Mouse (Mus musculus): ENCODE measurements around the gene Chn2.
"Not testable (repeated sequence)": the region's sequence is repeated elsewhere in the genome, so short reads cannot be mapped to it uniquely, and the experiment has no call there.

Gene Chn2

DNA sequence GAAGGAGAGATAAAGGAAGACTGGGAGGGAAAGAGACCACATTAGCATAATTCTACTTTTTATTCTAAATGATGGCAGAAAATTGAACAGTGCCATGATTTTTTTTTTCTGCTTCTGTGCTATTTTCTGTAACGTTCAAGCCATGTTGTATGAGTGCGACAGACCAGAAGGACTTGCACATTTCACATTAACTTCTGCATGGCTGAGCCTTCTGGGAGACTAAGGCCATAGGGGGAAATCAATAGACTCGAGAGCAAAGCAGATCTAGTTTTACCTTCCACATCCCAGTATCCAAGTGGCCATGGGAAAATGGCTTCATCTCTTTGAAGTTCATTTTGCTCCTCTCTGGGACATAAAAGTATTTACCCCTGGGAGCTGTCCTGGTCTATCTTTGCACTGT lies 121.9 kb downstream of the Chn2 start:
- no peak for DNase-seq

DNA sequence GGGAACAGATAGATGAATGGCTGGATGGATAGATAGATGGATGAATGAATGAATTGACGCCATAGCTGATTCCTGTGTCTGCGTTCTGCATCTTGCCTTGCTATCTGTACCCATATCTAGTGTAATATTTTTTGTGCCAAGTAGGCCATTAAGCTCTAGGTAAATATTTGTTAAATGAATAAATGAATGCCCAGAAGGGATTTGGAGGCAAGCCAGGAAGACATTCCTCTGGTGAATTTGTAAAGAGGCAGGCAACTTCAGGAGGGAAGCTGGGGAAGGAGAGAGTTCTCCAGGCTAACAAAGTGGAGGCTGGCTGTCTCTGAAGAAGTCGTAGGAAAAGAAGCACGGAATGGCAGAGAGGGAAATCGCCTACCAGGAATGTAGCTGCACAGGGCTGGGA lies 123.0 kb downstream of the Chn2 start:
- peak; percentile 26 for DNase-seq

DNA sequence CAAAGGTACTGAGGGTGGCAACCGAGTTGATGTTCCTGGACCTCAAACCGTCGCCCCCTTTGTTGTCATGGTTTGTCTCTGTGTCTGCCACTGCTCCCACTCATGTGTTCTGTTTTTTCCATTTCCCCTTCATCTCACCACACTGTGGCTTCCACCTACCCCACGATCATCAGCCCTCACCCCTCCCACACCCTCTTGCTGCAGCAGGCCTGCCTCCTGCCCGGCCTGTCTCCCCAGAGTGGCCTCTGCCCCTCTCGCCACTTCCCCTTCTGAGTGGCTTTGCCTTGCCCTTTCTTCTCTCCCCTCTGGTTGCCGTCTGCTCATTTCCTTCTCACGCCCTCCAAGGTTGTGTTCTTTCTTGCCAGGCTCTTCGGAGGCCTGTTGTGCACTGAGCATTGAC lies 123.4 kb downstream of the Chn2 start:
- DNase-seq = no peak

DNA sequence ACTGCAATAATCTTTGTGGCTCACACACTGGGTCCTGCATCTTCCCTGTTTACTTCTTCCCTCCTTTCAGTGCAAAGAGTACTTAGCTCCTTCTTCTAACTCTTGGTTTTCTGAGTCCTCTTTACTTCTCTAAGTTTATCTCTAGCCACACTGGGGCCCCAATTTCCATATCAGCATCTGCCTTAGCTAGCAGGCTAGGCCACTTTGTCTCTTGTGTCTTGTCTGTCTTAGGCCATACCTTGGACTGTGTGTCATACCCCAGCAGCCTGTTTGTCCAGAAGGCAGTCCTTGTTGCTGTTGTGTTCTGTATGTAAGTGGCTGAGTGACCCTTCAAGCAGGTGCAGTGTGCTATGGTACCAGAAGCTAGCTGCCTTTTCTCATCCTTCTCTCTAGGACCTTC lies 124.3 kb downstream of the Chn2 start:
- no peak for DNase-seq

DNA sequence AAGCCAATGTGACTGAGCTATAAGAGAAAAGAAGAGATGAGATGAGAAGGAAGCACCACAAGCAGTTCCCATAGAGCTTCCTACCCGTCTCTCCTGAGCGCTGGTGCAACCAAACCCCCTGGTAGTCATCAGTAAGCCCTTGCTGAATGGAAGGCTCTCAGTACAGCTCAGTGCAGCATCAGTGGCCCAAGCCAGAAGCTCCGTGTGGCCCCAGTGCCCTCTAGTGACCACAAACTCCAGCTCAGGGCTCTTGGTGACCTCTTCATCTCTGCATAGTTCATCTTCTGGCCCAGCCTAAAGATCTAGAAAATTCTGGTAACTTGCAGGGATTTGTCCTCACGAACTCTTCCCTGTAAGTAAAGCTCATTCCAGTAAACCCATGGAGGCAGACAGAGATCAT lies 125.4 kb downstream of the Chn2 start:
- peak; percentile 69 for DNase-seq

DNA sequence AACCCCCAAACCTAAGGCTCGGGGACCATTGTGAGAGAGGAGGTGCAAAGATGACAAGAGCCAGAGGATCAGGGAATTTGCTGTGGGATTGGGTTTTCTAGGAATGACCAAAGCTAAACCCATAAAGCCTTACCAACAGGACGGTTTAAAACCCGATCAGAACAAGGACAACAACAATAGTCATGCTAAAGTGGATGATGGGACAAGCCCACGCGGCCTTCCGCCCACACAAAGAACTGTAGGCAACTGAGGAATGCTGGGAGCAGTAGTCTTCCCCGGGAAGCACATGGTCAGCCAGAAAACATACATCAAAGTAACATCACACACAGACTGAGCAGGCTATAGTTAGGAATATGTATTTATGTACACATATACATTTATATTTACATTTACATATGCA lies 125.9 kb downstream of the Chn2 start:
- DNase-seq = no peak

DNA sequence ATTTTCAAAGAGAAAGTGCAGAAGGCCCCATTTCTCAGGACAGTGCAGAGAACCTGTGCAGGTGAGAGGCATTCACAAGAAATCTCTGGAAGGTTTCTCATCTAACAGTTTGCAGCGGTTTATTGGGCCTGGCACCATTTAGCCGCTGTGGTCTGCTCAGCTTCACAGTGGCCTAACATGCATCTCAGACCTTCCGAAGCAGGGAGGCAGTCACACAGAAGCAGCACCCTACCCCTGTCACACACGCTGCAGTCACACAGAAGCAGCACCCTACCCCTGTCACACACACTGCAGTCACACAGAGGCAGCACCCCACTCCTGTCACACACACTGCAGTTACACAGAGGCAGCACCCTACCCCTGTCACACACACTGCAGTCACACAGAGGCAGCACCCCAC lies 126.5 kb downstream of the Chn2 start:
- no peak for DNase-seq

DNA sequence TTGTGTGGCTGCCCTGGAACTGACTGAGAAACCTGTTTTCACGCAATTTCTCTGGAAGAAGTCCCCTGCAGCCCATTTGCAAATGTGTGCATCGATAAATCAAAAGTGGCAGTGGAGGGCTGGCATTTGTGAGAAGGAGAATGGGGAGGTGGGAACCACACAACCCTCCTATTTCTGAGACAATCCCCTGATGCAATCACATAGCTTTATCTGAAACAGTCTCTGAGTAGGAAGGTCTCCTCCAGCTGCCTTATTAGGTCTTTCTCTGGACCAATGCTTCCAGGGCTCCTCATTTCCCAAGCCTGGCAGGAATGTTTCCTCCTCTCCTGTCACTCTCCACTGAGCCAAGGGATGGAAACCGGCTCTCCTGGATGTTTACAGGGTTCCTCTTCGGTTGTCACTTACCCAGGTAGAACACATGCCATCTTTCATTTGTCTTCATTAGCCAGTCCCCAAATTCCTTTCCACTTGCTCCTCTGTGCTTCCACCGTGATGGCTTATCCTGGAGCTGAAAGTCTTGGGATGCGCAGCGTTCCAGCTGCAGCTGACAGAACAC lies 127.7 kb downstream of the Chn2 start:
- no peak for DNase-seq

DNA sequence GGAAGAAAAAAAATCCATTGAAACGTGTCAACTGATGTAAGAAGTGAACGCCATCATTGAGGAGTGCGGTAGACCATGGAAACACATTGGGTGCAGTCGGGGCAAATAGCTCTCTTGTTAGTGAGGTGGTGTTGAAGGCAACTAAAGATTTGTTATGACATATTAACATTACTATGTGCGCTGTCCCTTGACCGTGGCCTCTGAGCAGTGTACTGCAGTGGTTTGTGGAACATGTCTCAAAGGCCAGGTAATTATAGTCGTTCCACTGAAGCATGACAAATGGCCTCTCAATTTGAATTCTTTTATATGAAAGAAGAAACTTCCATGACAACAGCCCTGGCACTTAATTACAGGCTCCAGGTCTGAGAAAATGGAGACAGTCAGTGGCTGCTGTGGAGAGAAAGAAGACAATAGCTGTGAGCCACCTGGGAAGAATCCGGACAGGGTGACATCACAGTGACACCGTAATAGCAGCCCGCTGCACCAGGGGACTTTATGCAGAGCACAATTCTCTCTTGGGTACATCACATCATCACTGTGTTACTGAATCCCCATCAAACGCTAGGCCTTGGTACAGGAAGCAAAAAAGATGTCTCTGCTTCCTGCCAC lies 131.0 kb downstream of the Chn2 start:
- no peak for DNase-seq

DNA sequence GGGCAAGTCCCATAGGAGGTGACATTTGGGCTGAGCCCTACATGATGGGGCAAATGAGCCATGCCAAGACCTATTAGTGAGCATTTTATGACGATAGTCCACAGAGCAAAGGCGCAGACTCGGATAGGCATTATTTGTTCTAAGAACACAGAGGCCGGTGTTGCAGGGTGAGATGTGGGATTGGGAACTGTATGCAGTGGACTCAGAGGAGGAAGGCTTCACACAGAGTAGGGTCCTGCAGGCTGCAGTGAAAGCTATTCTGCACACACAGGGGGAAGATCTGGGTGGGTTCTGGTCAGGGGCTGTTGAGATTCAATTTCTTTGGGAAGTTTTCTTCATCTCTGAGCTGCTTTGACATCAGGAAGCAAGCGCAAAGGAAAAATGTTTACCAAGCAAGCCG lies 132.0 kb downstream of the Chn2 start:
- no peak for DNase-seq

DNA sequence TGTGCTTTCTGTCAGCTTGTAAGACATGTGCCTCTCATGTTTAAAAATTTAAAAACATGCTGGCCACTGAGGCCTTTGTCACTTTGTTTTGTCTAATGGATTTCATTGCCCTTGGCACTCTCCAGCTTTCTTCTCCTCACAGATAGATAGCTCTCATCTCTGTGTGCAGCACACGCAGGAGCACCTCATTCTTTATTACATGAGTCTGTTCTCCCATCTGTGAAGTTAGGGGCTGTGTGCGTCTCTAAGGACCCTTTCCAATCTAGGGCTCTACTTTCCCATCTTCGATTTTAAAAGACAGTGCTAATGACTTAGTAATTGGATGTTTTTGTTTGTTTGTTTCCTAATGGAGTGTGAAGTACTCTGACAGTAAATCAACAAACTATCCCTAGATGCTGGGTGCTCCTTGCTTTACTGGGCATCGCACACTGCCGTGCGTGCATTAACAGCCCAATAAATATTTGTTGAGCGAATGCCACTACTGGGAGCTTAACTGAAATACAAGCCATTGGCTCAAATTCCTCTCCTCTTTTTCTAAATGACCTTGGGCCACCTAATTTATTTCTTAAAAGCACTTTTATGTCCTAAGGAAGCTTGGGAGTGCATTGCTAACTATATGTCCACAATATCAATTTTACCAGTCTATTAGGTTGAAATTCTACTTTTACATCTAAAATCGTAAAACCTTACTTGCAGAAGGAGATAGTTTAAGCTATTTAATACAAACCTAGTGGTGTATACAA lies 136.3 kb downstream of the Chn2 start:
- DNase-seq = no peak

DNA sequence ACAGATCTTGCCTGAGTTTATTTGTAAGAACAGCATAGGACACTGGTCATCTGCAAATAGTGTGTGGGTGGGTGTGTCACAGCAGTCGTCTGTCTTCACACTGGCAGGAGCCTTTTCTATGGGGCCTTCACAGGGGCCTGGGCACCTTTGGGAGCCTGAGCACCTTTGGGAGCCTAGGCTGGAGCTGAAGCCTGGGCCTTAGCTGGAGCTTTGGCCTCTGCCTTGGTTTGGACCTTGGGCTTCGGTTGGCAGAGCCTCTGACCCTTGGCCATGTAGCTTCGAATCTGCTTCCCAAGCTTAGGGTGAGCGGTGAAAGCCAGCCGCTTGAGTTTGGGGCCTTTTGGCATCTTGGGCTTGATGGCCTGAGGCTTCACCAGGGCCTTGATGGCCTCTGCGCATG lies 137.7 kb downstream of the Chn2 start:
- DNase-seq = not testable (repeated sequence)

DNA sequence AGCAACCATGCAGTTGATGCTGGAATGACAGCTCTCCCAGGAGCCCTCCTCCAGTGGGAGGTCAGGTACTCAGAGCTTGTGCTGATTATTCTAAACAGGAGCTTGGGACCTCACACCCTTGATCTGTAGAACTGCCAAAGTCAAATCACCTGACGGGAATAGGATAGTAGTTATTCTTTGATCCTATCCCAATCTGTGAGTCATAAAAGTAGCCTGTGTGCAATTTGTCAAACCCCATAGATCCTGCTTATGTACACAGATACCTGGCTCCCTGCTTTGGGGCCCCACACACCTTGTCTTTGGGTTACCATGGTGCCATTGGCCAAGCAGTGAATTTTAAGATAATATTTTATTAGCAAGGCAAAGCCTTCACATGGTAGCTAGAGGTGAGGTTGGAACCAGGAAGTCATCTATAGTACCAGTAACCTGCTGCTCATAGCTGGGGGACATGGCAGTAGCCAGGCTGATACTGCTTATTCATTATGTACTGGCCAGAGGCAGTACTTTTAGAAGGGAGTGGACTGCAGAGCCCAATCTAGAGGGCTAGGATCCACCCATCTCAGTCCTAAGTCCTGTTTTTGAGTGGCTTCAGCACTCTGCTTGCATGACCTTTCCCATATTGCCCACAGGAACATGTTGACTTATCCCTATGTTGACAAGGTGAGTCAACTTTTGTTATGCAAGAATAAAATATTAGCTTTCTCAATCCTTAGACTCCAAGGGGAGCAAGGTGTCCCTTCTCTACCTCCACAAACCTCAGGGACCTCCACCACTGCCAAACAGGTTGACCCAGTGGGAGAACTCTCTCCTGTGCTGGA lies 139.9 kb downstream of the Chn2 start:
- no peak for DNase-seq

DNA sequence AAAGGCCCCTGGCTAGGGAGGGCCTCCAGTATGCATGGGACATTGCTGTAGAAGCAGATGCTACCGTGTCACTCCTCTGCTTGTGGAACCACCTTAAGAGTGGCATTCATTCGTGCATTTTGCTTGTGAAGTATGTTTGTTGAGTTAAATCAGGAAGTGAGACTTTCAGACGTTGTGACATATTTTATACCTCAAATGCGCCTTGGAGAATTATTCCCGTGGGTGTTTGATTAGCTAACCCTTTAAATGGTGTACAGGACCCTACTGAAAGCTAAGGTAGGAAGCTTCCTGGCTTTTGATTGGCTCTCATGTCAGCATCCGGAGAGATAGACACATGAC lies 140.5 kb downstream of the Chn2 start:
- no peak for DNase-seq

DNA sequence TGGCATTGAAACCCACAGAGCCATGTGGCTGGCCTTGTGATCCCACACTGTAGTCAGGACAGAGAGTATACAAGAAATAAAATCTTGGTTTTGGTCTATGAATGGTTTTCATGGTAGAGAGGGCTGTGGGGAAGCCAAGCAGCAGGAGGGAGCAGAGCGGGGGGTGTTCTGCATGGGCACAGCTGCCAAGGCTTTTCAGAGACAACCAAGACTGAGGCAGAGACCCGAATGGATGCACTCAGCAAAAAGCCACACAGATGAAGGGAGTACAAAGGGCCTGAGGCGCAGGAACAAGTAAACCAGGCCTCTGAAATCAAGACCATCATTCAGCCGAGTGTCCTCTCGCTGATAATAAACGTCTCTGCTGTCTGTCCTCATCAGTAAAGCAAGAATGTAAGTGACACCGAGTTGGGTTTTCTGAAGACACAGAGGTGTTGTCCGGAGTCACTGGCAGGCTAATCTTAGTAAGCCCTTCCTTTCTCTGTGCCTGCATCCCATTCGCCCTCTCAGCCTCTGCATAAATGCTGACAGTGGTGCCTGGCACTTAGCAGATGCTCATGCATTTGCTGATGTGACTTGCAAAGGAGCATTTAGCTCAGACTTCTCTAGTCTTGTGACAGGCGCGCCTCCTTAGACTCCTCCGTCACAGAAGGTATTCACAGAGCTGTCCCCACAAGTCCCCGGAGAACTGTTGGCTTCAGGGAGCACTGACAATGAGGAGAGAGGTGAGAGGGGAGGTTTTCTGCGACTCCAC lies 144.6 kb downstream of the Chn2 start:
- DNase-seq = no peak

DNA sequence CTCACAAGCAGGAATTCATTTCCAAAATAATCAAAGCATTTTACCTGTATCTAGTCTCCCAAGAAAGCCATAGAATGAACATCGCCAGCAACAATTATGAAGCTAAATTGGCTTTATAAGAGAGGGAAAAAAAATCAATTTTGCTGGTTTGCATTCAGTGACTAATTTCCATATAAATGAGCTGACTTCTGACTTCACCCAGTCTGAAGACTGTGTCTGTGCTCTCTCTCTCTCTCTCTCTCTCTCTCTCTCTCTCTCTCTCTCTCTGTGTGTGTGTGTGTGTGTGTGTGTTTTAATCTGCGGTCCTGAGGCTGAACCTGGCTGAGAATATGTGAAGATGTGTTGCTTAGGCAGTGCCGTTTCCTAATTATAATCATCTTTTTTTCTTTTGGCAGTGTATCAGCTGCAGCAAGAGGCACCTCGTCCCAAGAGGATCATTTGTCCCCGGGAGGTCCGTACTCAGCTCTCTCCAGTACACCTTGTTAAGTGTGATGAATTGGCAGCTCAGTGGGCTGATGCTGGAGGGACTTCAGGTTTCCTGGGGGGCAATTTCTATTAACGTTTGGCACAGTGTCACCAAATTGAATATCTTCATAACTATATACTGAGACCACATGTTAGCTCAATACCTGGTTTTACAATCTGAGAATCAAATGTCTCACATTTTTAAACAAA lies 154.4 kb downstream of the Chn2 start:
- no peak for DNase-seq

DNA sequence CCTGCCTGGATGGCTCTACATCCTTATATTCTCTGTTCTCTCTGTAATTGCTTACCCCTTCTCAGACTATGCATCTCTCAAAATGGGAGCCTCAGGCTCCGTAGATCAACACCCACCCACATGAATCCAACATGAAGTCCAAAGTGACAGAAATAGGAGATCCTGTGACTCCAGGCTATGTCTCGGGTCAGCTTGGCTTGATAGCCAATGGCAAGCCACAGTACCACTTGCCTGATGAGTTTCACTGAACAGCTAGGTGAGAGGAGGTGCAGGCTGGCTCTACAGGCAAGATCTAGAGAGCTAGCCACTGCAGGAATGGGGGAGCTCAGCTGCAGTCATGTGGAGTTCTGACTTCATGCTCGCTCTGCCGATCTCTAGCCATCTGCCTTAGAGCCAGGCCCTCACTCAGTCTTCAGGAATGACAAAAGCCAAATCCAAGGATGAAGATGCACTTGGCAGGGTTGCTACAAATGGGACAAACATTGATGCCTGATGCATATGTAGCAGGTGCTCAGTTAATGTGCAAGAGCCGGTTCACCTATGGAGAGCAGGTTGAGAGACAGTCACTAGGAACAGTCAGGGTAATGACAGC lies 158.6 kb downstream of the Chn2 start:
- no peak for DNase-seq

DNA sequence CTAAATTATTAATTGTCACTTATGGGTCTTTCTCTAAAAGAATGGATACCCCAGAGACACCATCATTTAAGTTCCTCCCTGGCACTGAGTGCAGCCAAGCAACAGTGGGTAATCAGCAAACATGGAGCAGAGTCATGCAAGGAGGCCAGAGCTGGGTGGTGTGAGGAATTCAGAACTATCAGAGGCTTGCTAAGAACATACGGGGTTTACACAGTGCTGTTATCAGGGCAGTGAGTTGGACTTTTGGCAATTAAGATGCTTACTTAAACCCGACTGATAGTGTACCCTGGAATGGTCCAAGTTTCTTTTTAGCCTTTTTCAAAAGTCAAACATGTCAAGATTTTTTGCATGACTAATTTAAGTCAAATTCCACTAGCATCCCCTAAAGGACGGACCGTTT lies 160.2 kb downstream of the Chn2 start:
- DNase-seq = no peak

DNA sequence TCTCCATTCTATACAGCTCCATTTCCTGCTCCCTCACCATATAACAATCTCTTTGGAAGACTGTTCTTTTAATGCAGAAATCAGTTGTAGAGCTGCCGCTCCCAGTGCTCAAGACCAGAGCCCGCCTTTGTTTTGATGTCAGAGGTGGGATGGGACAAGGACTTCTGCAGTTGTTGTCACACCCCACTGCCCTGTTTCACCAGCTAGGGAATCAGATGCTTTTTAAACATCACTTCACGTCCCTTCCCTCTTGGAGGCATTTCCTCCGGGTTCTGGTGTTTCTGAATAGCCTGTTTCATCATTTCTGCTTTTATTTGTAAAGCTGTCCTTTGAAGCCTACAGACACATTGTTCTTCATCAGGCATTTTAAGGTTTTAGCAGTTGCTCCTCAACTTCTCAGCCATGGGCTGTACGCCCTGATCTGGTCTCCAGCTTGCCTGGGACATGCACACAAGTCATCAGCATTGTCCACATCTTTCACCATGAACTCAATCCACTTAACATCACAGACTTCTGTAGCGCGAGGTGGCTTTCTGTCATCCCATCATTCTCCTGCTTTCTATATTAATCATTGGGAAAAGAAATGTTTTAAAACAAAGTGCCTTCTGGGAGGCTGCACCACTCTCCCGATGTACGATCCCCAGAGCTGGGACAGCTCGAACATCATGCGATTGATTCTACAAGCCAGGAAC lies 160.8 kb downstream of the Chn2 start:
- no peak for DNase-seq

DNA sequence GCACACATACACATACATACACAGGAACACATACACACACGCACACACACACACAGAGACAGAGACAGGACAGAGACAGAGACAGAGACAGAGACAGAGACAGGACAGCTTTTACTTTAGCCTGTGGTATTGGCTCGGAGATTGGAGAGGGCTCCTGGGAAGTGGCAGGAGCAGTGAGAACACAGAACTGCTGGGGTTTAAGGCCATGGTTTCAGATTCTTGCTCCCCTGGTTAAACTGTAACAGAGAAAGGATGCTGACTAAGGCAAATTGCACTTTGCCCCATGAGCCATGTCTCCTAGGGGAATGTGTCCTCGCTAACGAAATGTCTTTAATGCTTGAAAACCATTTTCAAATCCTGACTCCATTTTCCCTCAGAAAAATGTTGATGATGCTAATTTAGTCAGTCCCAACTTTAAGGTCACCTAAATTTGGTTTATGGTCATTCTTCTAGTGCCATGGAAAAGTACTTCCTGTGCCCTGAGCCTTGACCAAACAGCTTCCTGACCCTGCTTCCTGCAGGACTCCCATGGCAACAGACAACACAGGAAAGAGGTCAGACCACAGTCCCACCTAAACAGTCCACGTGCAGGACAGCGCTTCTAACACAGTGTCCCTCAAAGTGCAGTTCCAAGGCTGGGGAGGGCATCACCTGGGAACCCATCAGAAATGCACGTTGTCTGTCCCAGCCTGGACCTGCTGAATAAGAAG lies 163.1 kb downstream of the Chn2 start:
- DNase-seq = peak; percentile 58

DNA sequence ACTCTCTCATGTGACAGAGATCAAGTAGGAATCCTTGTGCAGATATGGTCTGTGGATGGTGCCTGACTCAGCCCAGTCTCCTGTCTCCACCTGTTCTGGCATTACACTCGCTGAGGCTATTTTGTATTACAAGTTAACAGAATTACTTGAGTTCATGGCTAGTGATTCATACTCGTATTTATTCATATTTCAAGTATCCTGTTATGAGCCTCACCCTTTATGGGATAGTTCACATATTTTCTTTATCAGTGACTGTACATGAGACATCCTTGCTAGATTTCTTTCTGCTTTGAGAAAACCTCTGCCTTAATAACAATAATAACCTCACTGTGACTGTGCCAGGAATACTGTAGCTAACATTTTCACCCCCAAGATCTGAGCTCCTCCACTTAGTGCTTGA lies 164.0 kb downstream of the Chn2 start:
- no peak for DNase-seq
